Mouse (Mus musculus) heart, postnatal 0 days (tissue): Measurements from ENCODE around the gene Atp5f1.

Experiments
- CTCF ChIP-seq: IDR thresholded peaks from 2 replicates; pipeline ENCODE4 v1.5.1; 2016; ENCODE audit warnings: antibody characterized with exemption, control low read depth, low read depth
- EP300 ChIP-seq: IDR thresholded peaks from 2 replicates; pipeline ENCODE4 v1.6.1; 2016; ENCODE audit warnings: antibody characterized with exemption, low read depth

DNA sequence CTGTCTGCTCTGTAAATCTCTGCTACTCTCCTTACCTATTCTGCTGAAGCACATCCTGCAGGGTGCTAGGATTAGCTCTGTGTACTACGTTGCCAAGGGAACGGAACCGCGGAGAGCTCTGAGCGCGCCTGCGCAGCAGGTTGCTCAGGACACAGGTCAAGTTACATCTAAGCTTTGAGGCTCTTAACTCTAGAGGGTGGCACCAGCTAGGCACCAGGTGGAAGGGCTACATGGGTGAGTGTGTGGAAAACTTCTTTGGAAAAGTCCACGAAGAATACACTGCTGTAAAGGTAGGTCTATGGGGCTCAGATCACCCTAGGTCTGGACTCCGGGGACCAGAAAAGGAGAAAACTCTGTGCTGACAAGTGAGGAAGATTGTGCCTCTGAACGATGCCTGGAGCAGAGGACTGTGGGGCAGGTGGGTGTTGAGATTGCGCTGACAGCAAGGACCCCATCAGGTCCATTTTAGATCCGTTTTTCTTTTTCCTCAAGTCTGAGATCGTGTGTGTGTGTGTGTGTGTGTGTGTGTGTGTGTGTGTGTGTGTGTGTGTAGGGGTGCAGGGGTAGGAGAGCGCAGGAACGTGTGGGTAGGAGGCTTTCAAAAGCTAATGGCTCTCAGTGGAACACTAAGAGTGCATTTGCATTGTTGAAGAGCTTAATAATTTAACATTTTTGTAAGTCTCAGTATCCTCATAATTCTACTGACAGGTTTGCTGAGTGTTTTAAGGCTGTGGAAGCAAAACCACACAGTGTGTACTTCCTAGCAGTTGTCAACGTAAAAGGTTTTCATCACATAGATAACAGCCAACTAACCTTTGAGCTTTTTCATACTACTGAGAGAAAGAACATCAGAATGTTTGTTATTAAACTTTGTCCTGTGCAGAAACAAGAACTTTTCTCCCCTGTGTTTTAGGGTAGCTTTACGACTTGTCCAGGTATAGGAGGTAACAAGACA, 41.8 kb upstream of the Atp5f1 start:
- TF ChIP-seq CTCF: no peak
- no peak for TF ChIP-seq EP300
